Mouse (Mus musculus): ENCODE results near the gene Nek3.

Gene Nek3

GRCm38 (mm10) chr8:22166080-22166603 is at the start of gene Nek3:
Gene Nek3, minus strand, starts transcription at chr8:22166435.
- peak; percentile 96 for DNase-seq (ENCODE audit: low read depth, low spot score)

GRCm38 (mm10) chr8:22214826-22215225 is 48.6 kb upstream of the Nek3 start:
- DNase-seq (ENCODE audit: low read depth, low spot score) = no peak

- DNase-seq (ENCODE audit: low read depth, low spot score) = no peak
Measured at GRCm38 (mm10) chr8:22209012-22209411, 42.8 kb upstream of the Nek3 start.

- no peak for DNase-seq (ENCODE audit: low read depth, low spot score)
Measured at GRCm38 (mm10) chr8:22207535-22207934, 41.3 kb upstream of the Nek3 start.

- peak; percentile 41 for DNase-seq (ENCODE audit: low read depth, low spot score)
Measured at GRCm38 (mm10) chr8:22199481-22199880, 33.2 kb upstream of the Nek3 start.

GRCm38 (mm10) chr8:22197914-22198313 is 31.7 kb upstream of the Nek3 start:
- no peak for DNase-seq (ENCODE audit: low read depth, low spot score)

GRCm38 (mm10) chr8:22193432-22194010 is 27.3 kb upstream of the Nek3 start:
- DNase-seq (ENCODE audit: low read depth, low spot score) = peak; percentile 53

GRCm38 (mm10) chr8:22192660-22193431 is 26.6 kb upstream of the Nek3 start, which contains the start of gene Vps36:
Gene Vps36, plus strand, starts transcription at chr8:22192809.
- peak; percentile 93 for DNase-seq (ENCODE audit: low read depth, low spot score)

GRCm38 (mm10) chr8:22185431-22186397 is 19.5 kb upstream of the Nek3 start, which contains the start of gene Ckap2:
Gene Ckap2, minus strand, starts transcription at chr8:22185819.
- peak; percentile 87 for DNase-seq (ENCODE audit: low read depth, low spot score)

GRCm38 (mm10) chr8:22184884-22185283 is 18.6 kb upstream of the Nek3 start:
- DNase-seq (ENCODE audit: low read depth, low spot score) = peak; percentile 62

GRCm38 (mm10) chr8:22175966-22176365 is 9.7 kb upstream of the Nek3 start:
- DNase-seq (ENCODE audit: low read depth, low spot score) = no peak

GRCm38 (mm10) chr8:22169167-22169566 is 2.9 kb upstream of the Nek3 start:
- no peak for DNase-seq (ENCODE audit: low read depth, low spot score)

- DNase-seq (ENCODE audit: low read depth, low spot score) = peak; percentile 7
Measured at GRCm38 (mm10) chr8:22165251-22166079, 770 bp downstream of the Nek3 start.

GRCm38 (mm10) chr8:22164431-22164830 is 1.8 kb downstream of the Nek3 start:
- DNase-seq (ENCODE audit: low read depth, low spot score) = no peak

GRCm38 (mm10) chr8:22162206-22162605 is 4.0 kb downstream of the Nek3 start:
- DNase-seq (ENCODE audit: low read depth, low spot score) = no peak

GRCm38 (mm10) chr8:22150345-22150663 is 15.9 kb downstream of the Nek3 start:
- no peak for DNase-seq (ENCODE audit: low read depth, low spot score)

- DNase-seq (ENCODE audit: low read depth, low spot score) = no peak
Measured at GRCm38 (mm10) chr8:22149643-22150344, 16.4 kb downstream of the Nek3 start.

- no peak for DNase-seq (ENCODE audit: low read depth, low spot score)
Measured at GRCm38 (mm10) chr8:22148367-22148740, 17.9 kb downstream of the Nek3 start.

GRCm38 (mm10) chr8:22147706-22148366 is 18.4 kb downstream of the Nek3 start:
- no peak for DNase-seq (ENCODE audit: low read depth, low spot score)

GRCm38 (mm10) chr8:22145831-22146230 is 20.4 kb downstream of the Nek3 start:
- DNase-seq (ENCODE audit: low read depth, low spot score) = no peak

Data from CD4-positive, CD25-positive, alpha-beta regulatory T cell, adult 2 months (primary cell).